Mouse (Mus musculus) thymus, adult 18-20 months (tissue): ENCODE measurements around the gene Klhl36.
A peak's percentile ranks its signal among the peaks of the same experiment; 100 is the strongest.

Experiments
- DNase-seq, 2 experiments: peaks; one replicate each; pipeline ENCODE4 v3.0.0; 2022; ENCODE audit warnings: mixed read lengths in 2 of 2

The Klhl36 gene

GRCm38 (mm10) chr8:119861706-119862389 lies at the start of gene Klhl36:
Gene Klhl36, plus strand, starts transcription at chr8:119862266.
- peak; percentile 95 to 96 for DNase-seq

GRCm38 (mm10) chr8:119812650-119813431 lies 49.2 kb upstream of the Klhl36 start:
- peak; percentile 51 to 67 for DNase-seq

- no peak for DNase-seq
Measured at GRCm38 (mm10) chr8:119816219-119816618, 45.8 kb upstream of the Klhl36 start.

- DNase-seq, result no peak
Measured at GRCm38 (mm10) chr8:119817446-119817845, 44.6 kb upstream of the Klhl36 start.

GRCm38 (mm10) chr8:119819316-119819715 lies 42.8 kb upstream of the Klhl36 start:
- no peak for DNase-seq

- DNase-seq, result no peak
Measured at GRCm38 (mm10) chr8:119819976-119820375, 42.1 kb upstream of the Klhl36 start.

- DNase-seq, result no peak
Measured at GRCm38 (mm10) chr8:119821691-119822090, 40.4 kb upstream of the Klhl36 start.

GRCm38 (mm10) chr8:119823278-119823677 lies 38.8 kb upstream of the Klhl36 start:
- no peak for DNase-seq

GRCm38 (mm10) chr8:119824100-119824499 lies 38.0 kb upstream of the Klhl36 start:
- DNase-seq, result no peak

- DNase-seq, result no peak
Measured at GRCm38 (mm10) chr8:119824809-119825273, 37.2 kb upstream of the Klhl36 start.

- DNase-seq, result no peak
Measured at GRCm38 (mm10) chr8:119825950-119826730, 35.9 kb upstream of the Klhl36 start.

- DNase-seq, result no peak
Measured at GRCm38 (mm10) chr8:119826982-119827381, 35.1 kb upstream of the Klhl36 start.

GRCm38 (mm10) chr8:119827721-119828153 lies 34.3 kb upstream of the Klhl36 start:
- DNase-seq, result no peak

- DNase-seq, result no peak
Measured at GRCm38 (mm10) chr8:119829015-119829414, 33.1 kb upstream of the Klhl36 start.

- DNase-seq, result no peak
Measured at GRCm38 (mm10) chr8:119829420-119829819, 32.6 kb upstream of the Klhl36 start.

GRCm38 (mm10) chr8:119829870-119830580 lies 32.0 kb upstream of the Klhl36 start:
- no peak for DNase-seq

GRCm38 (mm10) chr8:119830589-119830988 lies 31.5 kb upstream of the Klhl36 start:
- DNase-seq, result peak in 1 of 2 experiments; percentile 75

- DNase-seq, result no peak
Measured at GRCm38 (mm10) chr8:119831336-119831995, 30.6 kb upstream of the Klhl36 start.

GRCm38 (mm10) chr8:119832101-119832617 lies 29.9 kb upstream of the Klhl36 start:
- DNase-seq, result no peak

GRCm38 (mm10) chr8:119832931-119833330 lies 29.1 kb upstream of the Klhl36 start:
- no peak for DNase-seq

GRCm38 (mm10) chr8:119834676-119835075 lies 27.4 kb upstream of the Klhl36 start:
- DNase-seq, result no peak

GRCm38 (mm10) chr8:119835270-119835669 lies 26.8 kb upstream of the Klhl36 start:
- DNase-seq, result no peak
